Mouse (Mus musculus) adrenal gland, adult 8-10 months (tissue): ENCODE results near the gene Ccp110. TPM values are rescaled to one million over a fixed set of nuclear protein-coding genes. Genes with fewer than 3 reads are reported as not detected.

Experiments
- DNase-seq: peaks from one replicate; pipeline ENCODE4 v3.0.0; 2022
- total RNA-seq, 4 experiments: library from RNA; stranded (reverse); gene quantifications; 2 replicates each; pipeline ENCODE4 v1.2.4; 2022

Ccp110 gene
- 10 to 100 TPM in 2 of 4 experiments, 1 to 10 TPM in 2; 6.3 to 11.2 (median 8.3) TPM for total RNA-seq

DNA sequence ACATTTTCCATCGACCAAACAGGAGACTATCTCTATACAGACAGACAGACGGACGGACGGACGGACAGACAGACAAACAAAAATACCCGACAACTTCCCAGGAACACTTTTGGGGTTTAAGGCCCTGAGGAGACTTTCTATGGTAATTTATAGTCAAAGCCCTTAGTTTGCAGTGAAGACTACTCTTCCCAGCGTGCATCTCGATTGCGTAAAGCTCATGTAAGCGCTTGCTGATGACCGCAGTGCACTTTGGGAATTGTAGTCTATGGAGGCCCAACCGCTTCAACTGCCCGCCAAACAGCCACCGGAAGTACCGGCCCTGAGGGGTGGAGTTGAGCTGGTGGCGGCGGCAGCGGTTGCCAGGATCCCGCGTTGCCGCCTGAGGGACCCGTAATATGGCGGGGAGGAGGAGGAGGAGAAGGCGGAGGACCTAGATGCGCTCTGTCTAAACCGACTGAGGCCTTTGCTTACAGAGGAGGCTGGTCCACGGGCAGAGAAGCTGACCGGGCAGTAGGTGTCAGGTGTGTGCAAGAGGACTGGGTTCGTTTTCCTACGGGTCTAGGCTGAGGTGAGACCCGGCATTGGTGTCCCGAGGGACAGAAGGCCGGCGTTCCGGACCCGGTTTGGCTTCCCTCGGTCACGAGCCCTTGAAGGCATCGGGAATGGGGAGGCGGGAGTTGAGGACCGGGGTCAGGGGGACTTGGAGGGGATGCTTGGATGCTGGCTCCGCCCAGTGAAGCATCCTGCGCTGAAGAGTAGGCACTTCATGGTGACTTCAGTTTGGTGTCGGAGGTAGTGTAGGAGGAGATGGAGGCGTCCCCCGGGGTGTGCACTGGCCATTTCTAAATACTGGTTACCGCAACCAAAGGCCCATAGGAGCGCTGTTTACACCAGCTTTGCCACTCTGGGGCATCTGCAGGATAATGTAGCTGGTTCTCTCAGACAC, at the start of gene Ccp110:
Gene Ccp110, plus strand, starts transcription at position 325 of the 946 bp plus-strand sequence.
- peak; percentile 97 for DNase-seq

- no peak for DNase-seq
Observed at GRCm38 (mm10) chr7:118667773-118668172, 44.6 kb upstream of the Ccp110 start.

- DNase-seq = no peak
Observed at GRCm38 (mm10) chr7:118670142-118670541, 42.2 kb upstream of the Ccp110 start.

GRCm38 (mm10) chr7:118676826-118677225, 35.5 kb upstream of the Ccp110 start:
- no peak for DNase-seq

GRCm38 (mm10) chr7:118688199-118688598, 24.2 kb upstream of the Ccp110 start:
- DNase-seq = no peak

GRCm38 (mm10) chr7:118689088-118689487, 23.3 kb upstream of the Ccp110 start:
- no peak for DNase-seq

GRCm38 (mm10) chr7:118691287-118691686, 21.1 kb upstream of the Ccp110 start:
- DNase-seq = no peak

DNA sequence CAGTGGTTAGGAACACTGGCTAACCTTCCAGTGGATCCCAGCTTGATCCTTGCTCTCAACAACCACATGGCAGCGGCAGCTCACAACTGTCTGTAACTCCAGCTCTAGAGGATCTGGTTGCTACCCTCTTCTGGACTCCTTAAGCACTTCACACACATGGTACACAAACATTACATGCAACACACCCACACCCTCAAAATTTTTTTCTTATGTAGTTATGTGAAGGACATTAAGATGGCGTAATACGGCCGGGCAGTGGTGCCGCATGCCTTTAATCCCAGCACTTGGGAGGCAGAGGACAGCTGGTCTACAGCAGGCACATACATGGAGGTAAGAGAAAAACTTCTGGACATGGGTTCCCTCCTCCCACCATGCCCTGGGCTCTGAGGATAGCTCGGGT, 16.2 kb upstream of the Ccp110 start:
- DNase-seq = no peak

- DNase-seq = no peak
Observed at GRCm38 (mm10) chr7:118697168-118697567, 15.2 kb upstream of the Ccp110 start.

DNA sequence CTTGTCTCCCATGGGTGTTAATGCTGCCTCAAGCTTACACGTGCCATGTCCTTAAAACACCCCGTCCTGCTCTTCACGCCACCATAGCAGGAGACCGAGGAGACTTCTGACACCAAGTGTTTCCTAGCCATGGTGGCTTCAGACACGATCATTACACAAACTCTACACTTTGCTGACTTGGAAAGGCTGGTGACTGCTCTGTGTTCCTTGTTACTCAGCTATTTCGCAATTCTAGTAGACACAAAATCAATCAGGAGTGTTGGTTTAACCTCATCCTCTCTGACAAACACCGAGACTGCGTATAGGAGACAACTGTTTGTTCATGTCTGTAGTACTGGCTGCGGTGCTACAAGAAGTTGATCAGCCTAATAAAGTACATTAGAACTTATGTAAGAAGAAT, 13.5 kb upstream of the Ccp110 start:
- no peak for DNase-seq

GRCm38 (mm10) chr7:118703144-118703561, 9.2 kb upstream of the Ccp110 start:
- DNase-seq = no peak

DNA sequence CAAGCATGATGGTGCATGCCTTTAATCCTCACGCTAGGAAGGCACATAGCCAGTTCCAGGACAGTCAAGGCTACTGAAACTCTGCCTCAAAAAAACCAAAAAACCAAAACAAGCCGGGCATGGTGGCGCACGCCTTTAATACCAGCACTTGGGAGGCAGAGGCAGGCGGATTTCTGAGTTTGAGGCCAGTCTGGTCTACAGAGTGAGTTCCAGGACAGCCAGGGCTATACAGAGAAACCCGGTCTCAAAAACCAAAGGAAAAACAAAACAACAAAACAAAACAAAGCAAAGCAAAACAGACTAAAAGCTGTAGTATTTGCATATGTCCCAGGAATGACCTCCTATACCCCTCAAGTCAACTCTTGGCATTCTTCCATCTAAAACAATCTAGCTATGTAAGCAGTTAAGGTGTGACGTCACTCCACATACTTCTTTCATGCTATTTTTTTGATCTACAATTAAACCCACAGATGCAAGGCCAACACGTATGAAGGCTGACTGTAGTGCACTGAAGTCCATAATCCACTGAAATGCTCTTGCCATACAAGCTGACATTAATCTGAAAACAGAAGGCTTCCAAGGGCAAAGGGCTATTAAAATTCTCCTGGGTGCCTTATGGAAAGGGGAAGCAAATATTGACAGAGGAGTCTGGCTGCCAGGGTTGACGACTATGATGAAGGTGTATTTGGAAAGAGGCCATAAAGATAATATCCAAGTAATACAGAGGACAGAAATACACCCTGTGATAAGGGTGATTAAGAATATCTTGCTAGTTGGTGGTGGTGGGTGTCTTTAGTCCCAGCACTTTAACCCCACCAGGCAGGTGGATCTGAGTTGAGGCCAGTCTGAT, 8.1 kb upstream of the Ccp110 start:
- no peak for DNase-seq

DNA sequence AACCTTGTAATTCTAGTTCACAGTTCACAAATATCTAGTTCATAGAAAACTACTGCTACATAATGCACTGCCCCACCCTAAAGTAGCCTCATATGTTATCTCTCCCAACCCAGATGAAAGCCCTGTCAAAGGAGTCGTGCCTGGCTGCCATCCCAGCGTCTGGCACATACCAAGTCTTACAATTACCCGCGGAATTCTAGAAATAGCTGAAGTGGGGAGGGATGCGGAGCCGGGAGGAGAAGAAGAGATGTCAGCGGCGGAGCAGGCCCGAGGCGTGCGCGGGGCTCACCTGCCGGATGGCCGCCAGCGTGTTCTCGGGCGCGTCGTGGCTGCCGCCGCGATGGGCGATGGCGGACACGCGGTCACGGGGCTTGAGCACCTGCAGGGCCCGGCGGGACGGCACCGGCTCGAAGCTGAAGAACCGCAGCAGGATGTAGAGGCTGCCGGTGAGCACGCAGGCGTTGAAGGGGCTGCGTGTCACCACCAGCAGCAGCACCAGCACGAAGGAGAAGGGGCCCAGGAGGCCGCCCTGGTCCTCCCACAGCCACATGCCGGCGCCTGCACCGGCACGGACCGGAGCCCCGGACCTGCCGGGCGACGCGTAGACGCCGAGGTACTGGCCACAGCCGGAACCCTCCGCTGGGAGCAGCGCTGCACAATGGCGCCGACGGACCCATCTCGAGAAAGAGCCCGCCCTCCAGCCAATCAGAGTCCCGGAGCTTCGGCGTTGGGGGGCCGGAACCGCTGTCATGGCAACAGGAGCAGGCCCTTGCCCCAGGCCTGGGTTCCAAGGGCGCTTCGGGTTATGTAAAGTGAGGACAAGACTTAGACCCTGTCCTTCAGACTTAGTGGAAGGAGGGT, 7.0 kb upstream of the Ccp110 start, which contains the start of gene Gde1:
Gene Gde1, minus strand, starts transcription at position 678 of the 861 bp plus-strand sequence.
- peak; percentile 93 for DNase-seq

GRCm38 (mm10) chr7:118706051-118706450, 6.3 kb upstream of the Ccp110 start:
- no peak for DNase-seq

DNA sequence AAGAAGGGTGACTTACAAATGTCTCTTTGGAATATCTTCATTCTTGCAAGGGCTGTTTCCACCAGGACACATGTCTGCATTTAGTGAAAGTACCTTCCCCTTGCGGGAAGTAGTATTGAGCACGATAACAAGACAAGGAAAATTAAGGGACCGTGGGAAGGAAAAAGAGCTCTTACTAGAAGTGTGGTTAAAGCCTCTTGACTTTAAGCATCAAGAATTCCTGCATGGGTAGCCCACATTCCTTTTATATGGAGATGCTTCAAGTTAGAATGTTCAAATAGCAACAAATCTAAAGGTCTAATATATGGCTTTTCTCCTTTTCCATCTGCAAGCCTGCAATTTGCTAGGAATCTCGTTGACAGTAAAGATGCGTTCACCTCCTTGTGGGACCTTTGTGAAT, 5.9 kb upstream of the Ccp110 start:
- no peak for DNase-seq

- DNase-seq = no peak
Observed at GRCm38 (mm10) chr7:118707216-118707615, 5.1 kb upstream of the Ccp110 start.

- no peak for DNase-seq
Observed at GRCm38 (mm10) chr7:118708002-118708401, 4.3 kb upstream of the Ccp110 start.

DNA sequence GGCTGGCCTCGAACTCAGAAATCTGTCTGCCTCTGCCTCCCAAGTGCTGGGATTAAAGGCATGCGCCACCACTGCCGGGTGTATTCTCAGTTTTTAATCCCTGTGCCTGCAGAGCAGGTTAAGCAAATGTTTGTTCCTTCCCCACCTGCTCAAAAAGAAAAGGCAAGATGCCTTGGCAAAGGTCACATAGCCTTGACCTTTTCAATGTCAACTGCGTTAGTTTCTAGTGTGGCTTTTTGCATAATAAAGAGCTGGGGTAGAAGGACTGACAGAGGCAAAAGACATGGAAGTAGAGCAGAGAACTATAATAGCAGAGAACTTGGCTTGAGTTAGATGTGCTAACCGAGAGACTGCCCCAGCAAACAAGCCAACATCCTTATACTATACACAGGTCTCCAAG, 1.6 kb upstream of the Ccp110 start:
- no peak for DNase-seq

- no peak for DNase-seq
Observed at GRCm38 (mm10) chr7:118714873-118715272, 2.5 kb downstream of the Ccp110 start.

DNA sequence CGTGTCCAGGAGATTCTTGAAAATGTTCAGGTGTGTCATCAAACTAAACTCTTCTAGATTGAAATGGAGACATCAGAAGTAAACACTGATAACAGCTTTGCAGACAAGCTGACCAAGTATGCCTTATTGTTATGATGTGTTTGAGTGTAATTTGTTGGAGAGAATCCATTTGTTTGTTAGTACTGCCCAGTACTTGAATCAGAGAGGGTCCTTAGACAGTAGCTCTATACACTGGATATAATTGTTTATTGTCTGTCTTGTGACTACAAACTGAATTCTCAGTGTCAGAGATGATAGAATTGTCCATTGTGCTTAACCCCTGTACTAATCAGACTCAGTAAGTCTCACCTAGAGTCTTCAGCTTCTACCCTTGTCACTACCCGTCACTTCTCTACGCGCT, 5.7 kb downstream of the Ccp110 start:
- DNase-seq = no peak

GRCm38 (mm10) chr7:118723927-118724326, 11.6 kb downstream of the Ccp110 start:
- no peak for DNase-seq

GRCm38 (mm10) chr7:118725459-118725858, 13.1 kb downstream of the Ccp110 start:
- no peak for DNase-seq
